Comparison of ENCODE assay signal across 8 mouse cellular contexts in genomic region chr12:85270319-85270718, GRCm38 (mm10). TPM values are rescaled to one million over a fixed set of nuclear protein-coding genes. Genes with fewer than 3 reads are reported as not detected.
A peak's percentile ranks its signal among the peaks of the same experiment; 100 is the strongest.
DNase-seq lines count a peak whose midpoint lies in the region; ATAC-seq and TF ChIP-seq lines count a peak whose summit lies in the region.

Gene Mlh3 (minus strand): TSS chr12:85270599.

- intact Hi-C loops in left cerebral cortex, adult 2 months (cut with DNase I), result no loop called here

- H3K79me2 ChIP-seq in macrophage (ENCODE audit: inconsistent target), result no peaks in the 10 kb centered on the region

- peak; percentile 43 for TF ChIP-seq CTCF in left cerebral cortex, adult 2 months (IDR thresholded peaks at IDR 0.05)

- WGBS in macrophage (ENCODE audit: missing documents), result 0% methylated on average over 31 of the region's 35 CpGs

- peak; percentile 86 for DNase-seq in WW6 (ENCODE audit: low read depth, low spot score)
- DNase-seq in gastrocnemius, adult 8-10 months (ENCODE audit: low spot score in 2 of 2), result peak; percentile 57 to 78
- peak; percentile 71 for DNase-seq in hindlimb bud, embryonic 11.5 days (ENCODE audit: extremely low spot score, low read depth, low spot score)
- peak; percentile 87 to 89 for DNase-seq in left cerebral cortex, adult 2 months (ENCODE audit: extremely low spot score in 1 of 2, low spot score in 2 of 2)
- DNase-seq in right cerebral cortex, adult 18-20 months, result peak; percentile 89
- peak; percentile 69 for DNase-seq in urinary bladder, adult 2 months (ENCODE audit: low spot score)

- no peaks in the 10 kb centered on the region for H3K36me3 ChIP-seq in macrophage (ENCODE audit: inconsistent target)

- ATAC-seq in common myeloid progenitor, adult 5-6 weeks (replicated peaks; ENCODE audit: low read depth, poor library complexity, severe bottlenecking), result peak; percentile 87

- H3K4me3 ChIP-seq in left cerebral cortex, adult 2 months, result peak within 1 kb of the TSS; percentile 78
- H3K4me3 ChIP-seq in macrophage (ENCODE audit: inconsistent target), result peak within 1 kb of the TSS; percentile 27

- H3K27ac ChIP-seq in left cerebral cortex, adult 2 months, result peak within 1 kb of the TSS; percentile 84
- no peak within 1 kb of the TSS for H3K27ac ChIP-seq in macrophage

RNA-seq across cellular contexts. Expression of gene Mlh3, which starts in this region (rescaled TPM):
- 11.8 and 14.3 TPM in 2 replicates for total RNA-seq in common myeloid progenitor, adult 5-6 weeks (2017)
- total RNA-seq in gastrocnemius, adult 8-10 months (2022), result 10 to 100 TPM; 10.8 to 12.1 (median 11.7) TPM
- total RNA-seq in left cerebral cortex, adult 2 months (2021), result 10 to 100 TPM; 16.6 to 17.4 TPM
- 10 to 100 TPM in 19 of 26 experiments, 1 to 10 TPM in 7; 2.6 to 40.1 (median 21.7) TPM for total RNA-seq in macrophage (2018; cell fraction: chromatin; rRNA removed)
- 10 to 100 TPM in 1 of 26 experiments, 1 to 10 TPM in 25; 2.8 to 10.7 (median 8.5) TPM for total RNA-seq in macrophage (2018; cell fraction: cytosol; rRNA removed)
- total RNA-seq in macrophage (2018; cell fraction: nucleus; rRNA removed), result 10 to 100 TPM in 16 of 26 experiments, 1 to 10 TPM in 10; 3.4 to 30.5 (median 14.7) TPM
- 6.8 to 8.1 TPM (median 7.4 TPM) in 3 replicates for polyA plus RNA-seq in macrophage (2018)
- polyA plus RNA-seq in urinary bladder, adult 2 months (2012; rRNA removed), result 10.9 and 12.4 TPM in 2 replicates
